Mouse (Mus musculus) liver, embryonic 13.5 days (tissue): Measurements from ENCODE around the gene Mrps21. TPM values are rescaled to one million over a fixed set of nuclear protein-coding genes. Genes with fewer than 3 reads are reported as not detected.
"Not testable (repeated sequence)": the region's sequence is repeated elsewhere in the genome, so short reads cannot be mapped to it uniquely, and the experiment has no call there.

Experiments
- ATAC-seq: fragments of 200-750 bp; cut with Nextera tagmentation; 2 replicates; pipeline ENCODE4 v1.8.0; 2017; ENCODE audit warnings: low read depth, mild to moderate bottlenecking, moderate number of reproducible peaks, moderate library complexity
- DNase-seq: peaks from one replicate; pipeline ENCODE4 v3.0.0; 2022
- H3K27ac ChIP-seq: fragments of 300-500 bp; sonication (generic); 2 replicates; pipeline ENCODE4 v1.5.1; 2015; ENCODE audit warnings: moderate library complexity, mild to moderate bottlenecking, inconsistent platforms
- H3K27me3 ChIP-seq: fragments of 300-500 bp; sonication (generic); 2 replicates; pipeline ENCODE4 v1.6.1; 2015; ENCODE audit warnings: mild to moderate bottlenecking, inconsistent platforms
- H3K36me3 ChIP-seq: fragments of 300-500 bp; sonication (generic); 2 replicates; pipeline ENCODE4 v1.6.1; 2015; ENCODE audit warnings: mild to moderate bottlenecking, inconsistent platforms
- H3K4me1 ChIP-seq: fragments of 300-500 bp; sonication (generic); replicated peaks from 2 replicates; pipeline ENCODE4 v1.6.1; 2015; ENCODE audit warnings: inconsistent platforms
- H3K4me2 ChIP-seq: fragments of 300-500 bp; sonication (generic); 2 replicates; pipeline ENCODE4 v1.6.1; 2015; ENCODE audit warnings: inconsistent platforms, mild to moderate bottlenecking, moderate library complexity
- H3K4me3 ChIP-seq: fragments of 300-500 bp; sonication (generic); replicated peaks from 2 replicates; pipeline ENCODE4 v1.5.1; 2015; ENCODE audit warnings: mild to moderate bottlenecking, inconsistent platforms
- H3K9ac ChIP-seq: fragments of 300-500 bp; sonication (generic); 2 replicates; pipeline ENCODE4 v1.6.1; 2015; ENCODE audit warnings: mild to moderate bottlenecking, inconsistent platforms
- H3K9me3 ChIP-seq: fragments of 300-500 bp; sonication (generic); replicated peaks from 2 replicates; pipeline ENCODE4 v1.6.1; 2016; ENCODE audit warnings: inconsistent platforms
- WGBS: fragments of 180-500 bp; shearing (Covaris S2); methylation state at CpG from one replicate; pipeline ENCODE4 v1.1.7; 2015; ENCODE audit not compliant: insufficient replicate concordance; 5-methylcytosine and 5-hydroxymethylcytosine counted together
- polyA plus RNA-seq: library from polyadenylated mRNA; unstranded; fragments of >200 nt; fragmentation: Nextera tagmentation; extraction: Ambion mirVana; gene quantifications from 2 replicates; pipeline ENCODE4 v1.2.1, GENCODE M21; 2015

The Mrps21 gene
- polyA plus RNA-seq, 1 experiment from 2014 or later, result 256 TPM

DNA sequence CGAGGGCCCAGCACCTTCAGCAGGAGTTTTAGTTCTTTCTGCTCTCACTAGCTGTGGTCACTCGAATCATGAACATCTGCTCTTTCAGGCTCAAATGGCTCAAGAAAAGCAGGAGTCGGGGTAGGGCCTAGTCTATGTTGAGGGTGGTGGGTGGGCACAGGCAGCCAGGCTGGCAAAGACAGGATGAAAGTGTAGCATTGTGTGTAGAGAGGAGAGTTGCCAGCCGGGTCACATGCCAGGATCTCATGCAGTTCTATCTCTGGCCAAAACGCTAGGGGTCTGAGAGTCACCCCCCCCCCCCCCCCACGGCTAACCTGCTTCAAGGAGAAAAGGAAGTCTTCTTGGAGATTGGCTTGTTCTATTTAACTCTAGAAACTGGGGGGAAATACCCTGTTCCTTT is 31.3 kb upstream of the Mrps21 start:
- no peaks in the 10 kb centered on the region for H3K9me3 ChIP-seq
- ATAC-seq (no peak), DNase-seq (no peak)
- H3K27me3 ChIP-seq, result peaks cover 72% of the 10 kb centered on the region
- no peak overlapping the region for H3K4me3 ChIP-seq
- H3K4me1 ChIP-seq, result peaks cover 41% of the 10 kb centered on the region
- no peak overlapping the region for H3K9ac ChIP-seq
- H3K4me2 ChIP-seq, result no peak overlapping the region
- H3K36me3 ChIP-seq, result 0 out of 2 replicates have a peak, but pooled peaks cover 2% of the 10 kb centered on the region
- WGBS, result 30% methylated on average over 6 of the region's 6 CpGs
- peak overlapping the region; percentile 70; the same call in 1 of the 2 replicates for H3K27ac ChIP-seq

DNA sequence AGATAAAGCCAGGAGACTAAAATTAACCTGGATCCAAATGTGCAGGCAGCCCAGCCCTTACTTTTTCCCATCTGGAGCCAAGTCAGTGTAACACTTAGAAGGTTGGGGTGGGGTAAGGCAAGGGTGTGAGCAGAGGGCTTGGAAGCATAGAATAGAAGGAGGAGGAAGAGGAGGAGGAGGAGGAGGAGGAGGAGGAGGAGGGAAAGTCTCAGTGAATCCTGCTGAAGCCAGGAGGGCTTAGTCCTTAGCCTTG is 31.0 kb upstream of the Mrps21 start:
- Histone ChIP-seq H3K27me3 (peaks cover 68% of the 10 kb centered on the region), H3K36me3 (0 out of 2 replicates have a peak, but pooled peaks cover 2% of the 10 kb centered on the region), H3K4me3 (no peak overlapping the region), H3K4me1 (peaks cover 41% of the 10 kb centered on the region), H3K9me3 (no peaks in the 10 kb centered on the region), H3K27ac (peak overlapping the region; percentile 8; the same call in 1 of the 2 replicates), H3K9ac (no peak overlapping the region), H3K4me2 (no peak overlapping the region)
- ATAC-seq (no peak), DNase-seq (no peak)

DNA sequence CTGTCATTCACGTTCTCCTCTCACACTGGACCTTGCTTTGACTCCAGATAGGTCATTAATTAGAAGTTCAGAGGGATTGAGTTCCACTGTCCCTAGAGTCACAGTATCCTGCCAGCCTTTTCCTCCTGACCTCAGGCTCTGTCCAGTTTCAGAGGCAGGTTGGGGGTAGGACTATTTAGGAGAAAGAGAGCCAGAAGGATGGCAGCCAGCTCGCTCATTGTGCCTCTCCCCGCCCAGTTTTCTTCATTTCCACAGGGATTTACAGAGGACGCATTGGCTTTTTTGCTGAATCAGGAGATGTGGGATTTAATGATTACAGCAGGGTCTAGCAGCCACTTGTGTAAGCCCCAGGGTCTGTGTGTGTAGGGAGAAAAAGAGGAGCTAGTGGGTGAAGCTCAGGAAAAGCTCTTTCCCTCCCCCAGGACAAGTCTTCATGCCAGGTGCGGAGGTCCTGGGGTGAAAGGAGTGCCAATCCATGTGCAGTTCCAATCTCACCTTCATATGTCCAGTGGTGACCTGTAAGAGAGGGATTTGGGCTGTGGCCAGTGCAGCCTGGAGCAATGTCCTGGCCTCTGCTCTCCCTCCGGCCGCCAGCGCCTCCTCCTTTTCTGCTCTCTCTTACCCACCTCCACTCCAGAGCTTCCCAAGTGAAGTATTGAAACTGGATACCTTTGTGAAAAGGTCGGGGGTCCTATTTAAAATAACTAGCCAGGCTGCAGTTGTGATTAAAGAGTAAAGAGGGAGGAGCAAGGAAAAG is 30.5 kb upstream of the Mrps21 start:
- Histone ChIP-seq H3K27me3 (peaks cover 63% of the 10 kb centered on the region), H3K4me3 (no peak overlapping the region), H3K4me1 (peaks cover 36% of the 10 kb centered on the region), H3K36me3 (0 out of 2 replicates have a peak, but pooled peaks cover 2% of the 10 kb centered on the region), H3K9me3 (no peaks in the 10 kb centered on the region), H3K27ac (no peak overlapping the region), H3K9ac (no peak overlapping the region), H3K4me2 (no peak overlapping the region)
- no peak for ATAC-seq
- 62% methylated on average over 9 of the region's 9 CpGs for WGBS
- DNase-seq, result no peak

DNA sequence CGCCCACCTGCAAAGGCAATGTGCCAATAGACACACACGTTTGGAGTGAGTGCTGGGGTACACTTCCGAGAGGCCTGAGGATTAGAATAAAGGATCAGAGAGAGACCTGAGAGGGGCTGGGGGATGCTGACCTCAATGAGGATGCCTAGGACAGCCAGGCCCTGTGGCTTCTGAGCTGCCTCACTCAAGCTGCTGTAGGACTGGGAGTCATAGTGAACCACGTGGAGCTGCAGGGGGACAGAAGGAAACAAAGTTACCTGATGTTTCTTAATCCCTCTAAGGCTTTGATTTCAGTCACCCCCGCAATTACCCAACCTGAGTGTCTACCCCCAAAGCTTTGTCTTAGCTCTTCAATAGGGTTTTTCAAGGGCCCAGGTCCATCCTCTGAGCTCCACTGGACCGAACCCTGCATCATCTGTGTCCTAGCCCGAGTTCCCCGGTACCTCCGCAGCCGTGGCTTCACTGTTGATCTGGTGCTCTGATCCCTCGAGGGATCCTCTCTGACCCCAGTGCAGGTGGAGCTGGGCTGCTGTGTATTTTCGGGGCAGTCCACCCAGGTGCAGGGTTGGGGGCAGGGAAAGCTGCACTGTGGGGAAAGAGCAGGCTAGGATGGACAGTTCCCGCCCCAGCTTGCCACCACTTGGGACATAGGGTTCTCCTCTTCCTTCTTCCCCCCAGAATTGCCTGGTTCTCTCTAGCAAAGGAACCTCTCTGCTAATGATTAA is 28.6 kb upstream of the Mrps21 start:
- H3K36me3 ChIP-seq, result 0 out of 2 replicates have a peak, but pooled peaks cover 8% of the 10 kb centered on the region
- no peak overlapping the region for H3K4me3 ChIP-seq
- H3K4me1 ChIP-seq, result peaks cover 30% of the 10 kb centered on the region
- H3K27me3 ChIP-seq, result peaks cover 45% of the 10 kb centered on the region
- H3K9me3 ChIP-seq, result no peaks in the 10 kb centered on the region
- no peak overlapping the region for H3K4me2 ChIP-seq
- ATAC-seq (no peak), DNase-seq (no peak)
- H3K27ac ChIP-seq, result 0 out of 2 replicates have a peak overlapping the region, but pooled peaks have one; percentile 4
- H3K9ac ChIP-seq, result peak overlapping the region; percentile 19; the same call in 1 of the 2 replicates
- WGBS, result 67% methylated on average over 13 of the region's 13 CpGs

DNA sequence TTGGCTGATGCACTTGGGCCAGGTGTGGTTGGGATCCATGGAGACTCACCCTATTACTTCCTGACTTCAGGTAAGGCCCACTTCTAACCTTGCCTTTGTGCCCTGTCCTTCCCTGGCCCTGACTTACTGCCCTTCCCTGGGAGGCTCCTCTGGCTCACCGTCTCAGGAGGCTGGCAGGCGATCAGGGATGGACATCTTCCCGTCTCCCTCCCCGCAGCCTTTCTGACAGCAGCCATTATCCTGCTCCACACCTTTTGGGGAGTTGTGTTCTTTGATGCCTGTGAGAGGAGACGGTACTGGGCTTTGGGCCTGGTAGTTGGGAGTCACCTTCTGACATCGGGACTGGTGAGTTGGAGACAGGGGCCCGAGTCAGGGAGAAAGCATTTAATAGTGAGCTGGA is 24.2 kb upstream of the Mrps21 start:
- 90% methylated on average over 7 of the region's 7 CpGs for WGBS
- H3K27me3 ChIP-seq, DNase-seq, H3K36me3 ChIP-seq, H3K9me3 ChIP-seq, H3K27ac ChIP-seq, H3K4me3 ChIP-seq, ATAC-seq, H3K4me2 ChIP-seq: not testable (repeated sequence)
- peak overlapping the region; percentile 41; the same call in 1 of the 2 replicates for H3K9ac ChIP-seq
- H3K4me1 ChIP-seq, result peaks cover 43% of the 10 kb centered on the region

DNA sequence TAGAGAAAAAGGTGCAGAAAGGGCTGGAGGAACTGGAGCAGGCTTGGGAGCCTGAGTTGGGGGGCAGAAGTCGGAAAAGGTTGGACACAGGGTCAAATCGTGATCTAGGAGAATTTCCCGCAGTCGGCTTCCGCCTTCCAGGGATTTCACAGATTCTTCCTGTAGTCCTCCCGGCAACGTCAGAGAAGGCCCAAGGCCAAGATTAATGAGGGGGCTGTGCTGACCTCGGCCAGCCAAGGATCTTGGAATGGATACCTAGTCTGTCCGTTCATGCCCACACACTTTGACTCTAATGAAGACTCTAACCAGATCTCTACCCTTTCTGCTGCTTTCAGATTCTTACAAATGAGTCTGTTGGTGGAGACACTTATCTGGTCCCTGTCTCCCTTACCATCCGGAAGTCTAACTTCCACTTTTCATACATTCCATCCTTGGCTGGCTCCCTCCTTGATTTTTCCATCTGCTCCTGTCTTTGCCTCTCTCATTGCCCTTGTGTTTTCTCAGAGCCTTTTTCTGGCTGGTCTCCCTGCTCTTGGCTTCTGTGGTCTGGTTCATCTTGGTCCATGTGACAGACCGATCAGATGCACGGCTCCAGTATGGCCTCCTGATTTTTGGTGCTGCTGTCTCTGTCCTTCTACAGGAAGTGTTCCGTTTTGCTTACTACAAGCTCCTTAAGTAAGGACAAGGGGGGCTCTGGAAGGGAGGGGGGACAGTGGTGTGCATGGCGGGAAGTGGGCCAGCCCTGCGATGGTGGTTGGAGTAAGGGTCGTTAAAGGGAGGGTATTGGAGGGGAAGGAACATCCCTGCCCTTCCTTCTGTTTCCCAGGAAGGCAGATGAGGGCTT is 23.2 kb upstream of the Mrps21 start:
- no peak for DNase-seq
- peak overlapping the region; percentile 75 for H3K4me2 ChIP-seq
- 0 out of 2 replicates have a peak, but pooled peaks cover 8% of the 10 kb centered on the region for H3K36me3 ChIP-seq
- H3K27me3 ChIP-seq, result no peaks in the 10 kb centered on the region
- H3K9ac ChIP-seq, result peak overlapping the region; percentile 82
- H3K27ac ChIP-seq, result peak overlapping the region; percentile 73
- no peaks in the 10 kb centered on the region for H3K9me3 ChIP-seq
- peaks cover 46% of the 10 kb centered on the region for H3K4me1 ChIP-seq
- WGBS, result 4% methylated on average over 16 of the region's 16 CpGs
- no peak for ATAC-seq
- peak overlapping the region; percentile 72 for H3K4me3 ChIP-seq

DNA sequence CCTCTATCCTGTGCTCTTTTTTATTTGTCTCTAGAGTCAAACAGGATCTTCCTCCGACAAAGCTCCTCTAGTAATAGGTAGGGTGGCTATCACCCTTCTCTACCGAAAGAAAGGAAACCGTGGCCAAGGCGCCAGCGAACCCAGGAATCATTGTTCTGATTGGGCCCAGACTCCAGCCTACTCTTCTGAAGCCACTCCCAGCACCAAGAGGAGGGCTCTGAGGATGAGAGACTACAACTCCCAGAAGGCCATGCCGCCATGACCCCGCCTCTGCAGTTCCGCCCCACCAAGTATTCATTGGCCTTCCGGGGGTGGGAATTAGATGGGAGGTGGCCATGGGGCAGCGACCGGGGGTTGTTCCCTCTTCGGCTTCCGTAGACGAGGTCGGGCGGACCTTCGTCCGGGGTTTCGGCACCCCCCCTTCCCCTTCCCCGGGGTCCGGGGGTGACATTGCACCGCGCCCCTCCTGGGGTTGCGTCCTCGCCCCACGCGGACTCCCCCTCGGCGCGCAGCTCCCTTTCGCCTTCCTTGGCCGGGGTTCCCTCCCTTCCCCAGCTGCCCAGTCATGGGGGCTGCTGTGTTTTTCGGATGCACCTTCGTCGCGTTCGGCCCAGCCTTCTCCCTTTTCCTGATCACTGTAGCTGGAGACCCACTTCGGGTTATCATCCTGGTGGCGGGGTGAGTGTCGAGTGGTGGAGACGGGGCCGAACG is 22.4 kb upstream of the Mrps21 start, which contains the start of gene Aph1a:
TSS of gene Aph1a (plus strand) at position 364 of the 711 bp plus-strand sequence.
- Histone ChIP-seq H3K4me3 (peak within 1 kb of the TSS; percentile 72), H3K4me2 (peak within 1 kb of the TSS; percentile 75), H3K4me1 (peaks cover 43% of the 10 kb centered on the region), H3K9ac (peak within 1 kb of the TSS; percentile 82), H3K27ac (peak within 1 kb of the TSS; percentile 73)
- H3K27me3 ChIP-seq, H3K9me3 ChIP-seq, H3K36me3 ChIP-seq: not testable (repeated sequence)
- ATAC-seq, result peak; percentile 98
- 1% methylated on average over 26 of the region's 43 CpGs for WGBS
- peak; percentile 96 for DNase-seq

DNA sequence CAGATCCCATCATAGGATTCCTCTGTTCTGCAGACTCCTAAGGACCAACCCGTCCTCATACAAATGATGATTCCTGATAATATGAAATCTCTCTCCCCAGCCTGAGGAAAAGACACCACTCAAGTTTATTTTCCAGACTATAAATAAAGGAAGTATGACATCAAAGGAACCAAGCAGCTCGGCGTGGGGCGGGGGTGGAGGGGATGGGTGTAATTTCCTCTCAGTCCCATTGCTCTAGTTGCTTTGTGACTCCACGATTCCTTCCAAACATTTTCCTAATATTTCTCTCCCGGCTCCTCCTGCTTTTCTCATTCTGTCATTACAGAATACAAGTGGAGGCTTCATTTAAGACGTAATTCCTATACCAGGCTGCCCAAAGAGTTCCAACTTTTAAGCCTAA is 21.8 kb upstream of the Mrps21 start:
- 0 out of 2 replicates have a peak, but pooled peaks cover 6% of the 10 kb centered on the region for H3K36me3 ChIP-seq
- peaks cover 43% of the 10 kb centered on the region for H3K4me1 ChIP-seq
- 14% methylated on average over 7 of the region's 7 CpGs for WGBS
- no peaks in the 10 kb centered on the region for H3K9me3 ChIP-seq
- H3K27me3 ChIP-seq, result no peaks in the 10 kb centered on the region
- H3K9ac ChIP-seq, result peak overlapping the region; percentile 59
- 0 out of 2 replicates have a peak overlapping the region, but pooled peaks have one; percentile 24 for H3K27ac ChIP-seq
- H3K4me2 ChIP-seq, result peak overlapping the region; percentile 66
- no peak for DNase-seq
- no peak for ATAC-seq
- peak overlapping the region; percentile 72 for H3K4me3 ChIP-seq

DNA sequence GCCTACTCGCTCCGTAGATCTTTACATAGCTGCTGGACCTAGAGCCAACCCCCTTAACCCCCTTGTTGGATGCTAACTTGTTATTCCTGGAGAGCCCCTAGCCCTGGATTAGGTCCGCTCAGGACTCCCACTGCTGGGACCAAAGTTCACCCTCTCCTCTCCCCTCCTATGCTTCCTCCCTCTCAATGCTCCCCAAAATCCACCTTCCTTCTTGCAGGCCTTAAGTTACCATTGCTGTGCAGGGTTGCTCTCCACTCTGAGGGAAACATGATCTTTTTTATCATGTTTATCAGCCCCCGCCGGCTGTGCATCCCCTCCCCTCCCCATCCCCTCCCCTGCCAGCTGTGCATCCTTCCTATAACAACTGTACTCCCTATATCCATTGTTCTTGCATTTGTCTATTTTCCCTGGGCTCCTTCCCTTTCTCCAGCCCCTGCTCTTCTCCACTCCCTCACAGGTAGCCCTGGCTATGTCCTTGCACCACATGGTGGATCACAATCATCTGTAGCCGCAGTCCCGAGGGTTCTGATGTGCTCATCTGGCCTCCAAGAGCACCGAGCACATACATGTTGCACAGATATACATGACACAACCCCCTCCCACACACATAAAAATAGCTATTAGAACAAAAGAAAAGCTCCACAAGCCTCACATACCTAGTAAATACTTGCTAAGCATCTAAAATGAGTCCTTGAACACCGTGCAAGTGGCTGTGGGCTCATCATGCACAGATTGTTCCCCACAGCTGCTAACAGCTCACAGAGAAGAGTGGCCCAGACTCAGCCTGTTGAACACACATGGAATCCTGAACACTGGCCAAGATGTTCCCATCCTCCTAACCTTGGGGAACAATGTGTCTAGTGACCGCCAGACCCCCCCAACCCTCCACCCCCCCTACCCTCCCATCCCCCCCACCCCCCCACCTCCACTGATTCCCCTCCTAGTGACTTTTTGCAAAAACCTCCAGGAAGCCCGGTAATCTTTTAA is 21.0 kb upstream of the Mrps21 start:
- H3K4me1 ChIP-seq, result peaks cover 43% of the 10 kb centered on the region
- WGBS, result 29% methylated on average over 11 of the region's 11 CpGs
- H3K4me3 ChIP-seq, result peak overlapping the region; percentile 20; the same call in 1 of the 2 replicates
- ATAC-seq (no peak), DNase-seq (no peak)
- peak overlapping the region; percentile 36; the same call in 1 of the 2 replicates for H3K9ac ChIP-seq
- peak overlapping the region; percentile 66 for H3K4me2 ChIP-seq
- H3K36me3 ChIP-seq, result 0 out of 2 replicates have a peak, but pooled peaks cover 6% of the 10 kb centered on the region
- H3K9me3 ChIP-seq, result no peaks in the 10 kb centered on the region
- H3K27ac ChIP-seq, result peak overlapping the region; percentile 44
- H3K27me3 ChIP-seq, result no peaks in the 10 kb centered on the region
